Mouse (Mus musculus): ENCODE data around the gene Itln1. TPM values are rescaled to one million over a fixed set of nuclear protein-coding genes. Genes with fewer than 3 reads are reported as not detected.

Gene Itln1
- polyA plus RNA-seq, 1 experiment from 2014 or later, result not detected

GRCm38 (mm10) chr1:171501016-171501610 is 34.0 kb downstream of the Itln1 start:
- no peak overlapping the region for H3K27ac ChIP-seq (replicated peaks in 1 of 2; ENCODE audit: control insufficient read depth in 1 of 2, insufficient read depth in 1 of 2, low read depth in 2 of 2, low read length in 2 of 2)
- no peaks in the 10 kb centered on the region for H3K36me3 ChIP-seq (ENCODE audit: control insufficient read depth, insufficient read depth, low read length)
- H3K4me2 ChIP-seq (ENCODE audit: low read length), result peak overlapping the region; percentile 72; the same call in 1 of the 2 replicates
- peaks cover 2 to 8% of the 10 kb centered on the region in 2 experiments; a peak in 3 of 4 replicates for H3K4me1 ChIP-seq (ENCODE audit: control insufficient read depth in 2 of 2, insufficient read depth in 2 of 2, low read length in 2 of 2)
- no peak overlapping the region for H3K4me3 ChIP-seq (ENCODE audit: control insufficient read depth in 1 of 2, insufficient read depth in 1 of 2, low read depth in 1 of 2, low read length in 2 of 2)
- H3K9ac ChIP-seq (ENCODE audit: low read length), result no peak overlapping the region
- no peak for ATAC-seq (ENCODE audit: insufficient number of reproducible peaks, insufficient read depth, low FRiP score, low read depth)
- WGBS, result 53% methylated on average over 6 of the region's 6 CpGs
- H3K9me3 ChIP-seq (ENCODE audit: control insufficient read depth, low read length), result no peaks in the 10 kb centered on the region
- H3K27me3 ChIP-seq (ENCODE audit: control insufficient read depth, insufficient read depth, low read length), result no peaks in the 10 kb centered on the region

- 57% methylated on average over 5 of the region's 5 CpGs for WGBS
- Histone ChIP-seq H3K4me1 (ENCODE audit: control insufficient read depth in 2 of 2, insufficient read depth in 2 of 2, low read length in 2 of 2) (peaks cover 2 to 7% of the 10 kb centered on the region in 2 experiments; a peak in 3 of 4 replicates), H3K9ac (ENCODE audit: low read length) (no peak overlapping the region), H3K9me3 (ENCODE audit: control insufficient read depth, low read length) (no peaks in the 10 kb centered on the region), H3K36me3 (ENCODE audit: control insufficient read depth, insufficient read depth, low read length) (no peaks in the 10 kb centered on the region), H3K4me3 (ENCODE audit: control insufficient read depth in 1 of 2, insufficient read depth in 1 of 2, low read depth in 1 of 2, low read length in 2 of 2) (no peak overlapping the region), H3K4me2 (ENCODE audit: low read length) (no peak overlapping the region), H3K27ac (replicated peaks in 1 of 2; ENCODE audit: control insufficient read depth in 1 of 2, insufficient read depth in 1 of 2, low read depth in 2 of 2, low read length in 2 of 2) (no peak overlapping the region), H3K27me3 (ENCODE audit: control insufficient read depth, insufficient read depth, low read length) (no peaks in the 10 kb centered on the region)
- ATAC-seq (ENCODE audit: insufficient number of reproducible peaks, insufficient read depth, low FRiP score, low read depth), result no peak
Measured at GRCm38 (mm10) chr1:171499856-171500255, 35.2 kb downstream of the Itln1 start.

GRCm38 (mm10) chr1:171495371-171495770 is 39.7 kb downstream of the Itln1 start:
- Histone ChIP-seq H3K9me3 (ENCODE audit: control insufficient read depth, low read length) (peaks cover 11% of the 10 kb centered on the region), H3K27me3 (ENCODE audit: control insufficient read depth, insufficient read depth, low read length) (no peaks in the 10 kb centered on the region), H3K4me1 (ENCODE audit: control insufficient read depth in 2 of 2, insufficient read depth in 2 of 2, low read length in 2 of 2) (no peaks in the 10 kb centered on the region), H3K4me2 (ENCODE audit: low read length) (no peak overlapping the region), H3K4me3 (ENCODE audit: control insufficient read depth in 1 of 2, insufficient read depth in 1 of 2, low read depth in 1 of 2, low read length in 2 of 2) (no peak overlapping the region), H3K36me3 (ENCODE audit: control insufficient read depth, insufficient read depth, low read length) (no peaks in the 10 kb centered on the region), H3K9ac (ENCODE audit: low read length) (no peak overlapping the region), H3K27ac (replicated peaks in 1 of 2; ENCODE audit: control insufficient read depth in 1 of 2, insufficient read depth in 1 of 2, low read depth in 2 of 2, low read length in 2 of 2) (no peak overlapping the region)
- 85% methylated on average over 6 of the region's 6 CpGs for WGBS
- no peak for ATAC-seq (ENCODE audit: insufficient number of reproducible peaks, insufficient read depth, low FRiP score, low read depth)

- 90% methylated on average over 13 of the region's 13 CpGs for WGBS
- ATAC-seq (ENCODE audit: insufficient number of reproducible peaks, insufficient read depth, low FRiP score, low read depth), result no peak
Measured at GRCm38 (mm10) chr1:171494241-171494640, 40.9 kb downstream of the Itln1 start.

GRCm38 (mm10) chr1:171478968-171479367 is 56.1 kb downstream of the Itln1 start:
- H3K9me3 ChIP-seq (ENCODE audit: control insufficient read depth, low read length), result peaks cover 10% of the 10 kb centered on the region; the same call in 1 of the 2 replicates
- WGBS, result 39% methylated on average over 2 of the region's 2 CpGs
- ATAC-seq (ENCODE audit: insufficient number of reproducible peaks, insufficient read depth, low FRiP score, low read depth), result no peak
- no peak overlapping the region for H3K9ac ChIP-seq (ENCODE audit: low read length)
- no peak overlapping the region for H3K27ac ChIP-seq (replicated peaks in 1 of 2; ENCODE audit: control insufficient read depth in 1 of 2, insufficient read depth in 1 of 2, low read depth in 2 of 2, low read length in 2 of 2)
- H3K36me3 ChIP-seq (ENCODE audit: control insufficient read depth, insufficient read depth, low read length), result no peaks in the 10 kb centered on the region
- no peak overlapping the region for H3K4me3 ChIP-seq (ENCODE audit: control insufficient read depth in 1 of 2, insufficient read depth in 1 of 2, low read depth in 1 of 2, low read length in 2 of 2)
- no peaks in the 10 kb centered on the region for H3K27me3 ChIP-seq (ENCODE audit: control insufficient read depth, insufficient read depth, low read length)
- no peaks in the 10 kb centered on the region for H3K4me1 ChIP-seq (ENCODE audit: control insufficient read depth in 2 of 2, insufficient read depth in 2 of 2, low read length in 2 of 2)
- no peak overlapping the region for H3K4me2 ChIP-seq (ENCODE audit: low read length)

More at GRCm38 (mm10) chr1:171494241-171494640, 40.9 kb downstream of the Itln1 start:
- Histone ChIP-seq H3K36me3 (ENCODE audit: control insufficient read depth, insufficient read depth, low read length) (no peaks in the 10 kb centered on the region), H3K27ac (replicated peaks in 1 of 2; ENCODE audit: control insufficient read depth in 1 of 2, insufficient read depth in 1 of 2, low read depth in 2 of 2, low read length in 2 of 2) (no peak overlapping the region), H3K9me3 (ENCODE audit: control insufficient read depth, low read length) (peaks cover 16% of the 10 kb centered on the region), H3K4me3 (ENCODE audit: control insufficient read depth in 1 of 2, insufficient read depth in 1 of 2, low read depth in 1 of 2, low read length in 2 of 2) (no peak overlapping the region), H3K4me2 (ENCODE audit: low read length) (no peak overlapping the region), H3K9ac (ENCODE audit: low read length) (no peak overlapping the region), H3K27me3 (ENCODE audit: control insufficient read depth, insufficient read depth, low read length) (no peaks in the 10 kb centered on the region), H3K4me1 (ENCODE audit: control insufficient read depth in 2 of 2, insufficient read depth in 2 of 2, low read length in 2 of 2) (no peaks in the 10 kb centered on the region)

- peaks cover 7% of the 10 kb centered on the region; the same call in 1 of the 2 replicates for H3K9me3 ChIP-seq (ENCODE audit: control insufficient read depth, low read length)
- H3K27me3 ChIP-seq (ENCODE audit: control insufficient read depth, insufficient read depth, low read length), result no peaks in the 10 kb centered on the region
- peak overlapping the region; percentile 55 for H3K4me2 ChIP-seq (ENCODE audit: low read length)
- H3K9ac ChIP-seq (ENCODE audit: low read length), result peak overlapping the region; percentile 57; the same call in 1 of the 2 replicates
- no peak for ATAC-seq (ENCODE audit: insufficient number of reproducible peaks, insufficient read depth, low FRiP score, low read depth)
- no peak overlapping the region for H3K27ac ChIP-seq (replicated peaks in 1 of 2; ENCODE audit: control insufficient read depth in 1 of 2, insufficient read depth in 1 of 2, low read depth in 2 of 2, low read length in 2 of 2)
- H3K36me3 ChIP-seq (ENCODE audit: control insufficient read depth, insufficient read depth, low read length), result no peaks in the 10 kb centered on the region
- 60% methylated on average over 27 of the region's 27 CpGs for WGBS
- peak overlapping the region; percentile 23 to 34 for H3K4me3 ChIP-seq (ENCODE audit: control insufficient read depth in 1 of 2, insufficient read depth in 1 of 2, low read depth in 1 of 2, low read length in 2 of 2)
- no peaks in the 10 kb centered on the region for H3K4me1 ChIP-seq (ENCODE audit: control insufficient read depth in 2 of 2, insufficient read depth in 2 of 2, low read length in 2 of 2)
Measured at GRCm38 (mm10) chr1:171477758-171478545, 57.1 kb downstream of the Itln1 start.

GRCm38 (mm10) chr1:171477123-171477522 is 58.0 kb downstream of the Itln1 start:
- H3K4me2 ChIP-seq (ENCODE audit: low read length), result no peak overlapping the region
- no peak for ATAC-seq (ENCODE audit: insufficient number of reproducible peaks, insufficient read depth, low FRiP score, low read depth)
- H3K9ac ChIP-seq (ENCODE audit: low read length), result no peak overlapping the region
- H3K36me3 ChIP-seq (ENCODE audit: control insufficient read depth, insufficient read depth, low read length), result no peaks in the 10 kb centered on the region
- H3K4me3 ChIP-seq (ENCODE audit: control insufficient read depth in 1 of 2, insufficient read depth in 1 of 2, low read depth in 1 of 2, low read length in 2 of 2), result no peak overlapping the region
- H3K9me3 ChIP-seq (ENCODE audit: control insufficient read depth, low read length), result 0 out of 2 replicates have a peak, but pooled peaks cover 5% of the 10 kb centered on the region
- no peaks in the 10 kb centered on the region for H3K27me3 ChIP-seq (ENCODE audit: control insufficient read depth, insufficient read depth, low read length)
- 68% methylated on average over 8 of the region's 8 CpGs for WGBS
- no peak overlapping the region for H3K27ac ChIP-seq (replicated peaks in 1 of 2; ENCODE audit: control insufficient read depth in 1 of 2, insufficient read depth in 1 of 2, low read depth in 2 of 2, low read length in 2 of 2)
- H3K4me1 ChIP-seq (ENCODE audit: control insufficient read depth in 2 of 2, insufficient read depth in 2 of 2, low read length in 2 of 2), result no peaks in the 10 kb centered on the region
